In genomic region chr1:52170057-52170456, GRCm38 (mm10) we compare ENCODE assay signal across 8 mouse cellular contexts. TPM values are rescaled to one million over a fixed set of nuclear protein-coding genes. Genes with fewer than 3 reads are reported as not detected.
DNase-seq lines count a peak whose midpoint lies in the region; ATAC-seq and TF ChIP-seq lines count a peak whose summit lies in the region.

No protein-coding gene starts in this region.

- peaks cover 3% of the 10 kb centered on the region; the same call in 1 of the 2 replicates for H3K36me3 ChIP-seq in liver, embryonic 12.5 days
- no peaks in the 10 kb centered on the region for H3K36me3 ChIP-seq in stomach, embryonic 14.5 days (ENCODE audit: control insufficient read depth, insufficient read depth, low read length)

- ATAC-seq in liver, embryonic 12.5 days = peak; percentile 47; the same call in 1 of the 2 replicates
- 0 out of 2 replicates have a peak, but pooled peaks have one; percentile 49 for ATAC-seq in stomach, embryonic 14.5 days (ENCODE audit: insufficient number of reproducible peaks, insufficient read depth, low FRiP score, low read depth)

- 9% methylated on average over 3 of the region's 3 CpGs for WGBS in liver, embryonic 12.5 days (ENCODE audit: insufficient replicate concordance)
- 11% methylated on average over 3 of the region's 3 CpGs for WGBS in stomach, embryonic 14.5 days

- no peaks in the 10 kb centered on the region for H3K27me3 ChIP-seq in liver, embryonic 12.5 days (replicated peaks)
- no peaks in the 10 kb centered on the region for H3K27me3 ChIP-seq in stomach, embryonic 14.5 days (ENCODE audit: control insufficient read depth, insufficient read depth, low read length)

- TF ChIP-seq POLR2A in embryonic fibroblast, embryonic 13.5 days (IDR thresholded peaks at IDR 0.05; ENCODE audit: low read depth, low read length) = no peak

- H3K4me2 ChIP-seq in liver, embryonic 12.5 days = no peak overlapping the region
- no peak overlapping the region for H3K4me2 ChIP-seq in stomach, embryonic 14.5 days (replicated peaks; ENCODE audit: low read depth, low read length)

- TF ChIP-seq CTCF in embryonic fibroblast, embryonic 13.5 days (IDR thresholded peaks at IDR 0.05; ENCODE audit: borderline replicate concordance, insufficient read depth, low read length) = peak; percentile 30; the same call in 1 of the 2 replicates

- no peaks in the 10 kb centered on the region for H3K4me1 ChIP-seq in embryonic fibroblast, embryonic 13.5 days (ENCODE audit: control insufficient read depth, insufficient read depth, low read length)
- peaks cover 19% of the 10 kb centered on the region; the same call in 1 of the 2 replicates for H3K4me1 ChIP-seq in liver, embryonic 12.5 days
- H3K4me1 ChIP-seq in stomach, embryonic 14.5 days (ENCODE audit: control insufficient read depth, insufficient read depth, low read length) = peaks cover 4% of the 10 kb centered on the region; the same call in 1 of the 2 replicates

- no peak overlapping the region for H3K4me3 ChIP-seq in embryonic fibroblast, embryonic 13.5 days (ENCODE audit: insufficient read depth, low read length)
- no peak overlapping the region for H3K4me3 ChIP-seq in liver, embryonic 12.5 days
- H3K4me3 ChIP-seq in stomach, embryonic 14.5 days (ENCODE audit: low read depth, low read length) = no peak overlapping the region

- H3K9ac ChIP-seq in liver, embryonic 12.5 days = no peak overlapping the region
- no peak overlapping the region for H3K9ac ChIP-seq in stomach, embryonic 14.5 days (replicated peaks; ENCODE audit: low read depth, low read length)

- H3K9me3 ChIP-seq in liver, embryonic 12.5 days (replicated peaks) = no peaks in the 10 kb centered on the region
- H3K9me3 ChIP-seq in stomach, embryonic 14.5 days (ENCODE audit: control insufficient read depth, low read depth, low read length) = no peaks in the 10 kb centered on the region

- H3K27ac ChIP-seq in embryonic fibroblast, embryonic 13.5 days (ENCODE audit: insufficient read depth, low read length) = no peak overlapping the region
- no peak overlapping the region for H3K27ac ChIP-seq in liver, embryonic 12.5 days
- no peak overlapping the region for H3K27ac ChIP-seq in stomach, embryonic 14.5 days (ENCODE audit: low read length)

- peak; percentile 36 for DNase-seq in embryo, embryonic 10 days (ENCODE audit: low spot score)
- no peak for DNase-seq in embryo, embryonic 9.5 days (ENCODE audit: extremely low spot score)
- peak; percentile 25 to 61 for DNase-seq in spleen, postnatal 10 days (ENCODE audit: low spot score in 2 of 2)
- no peak for DNase-seq in spleen, postnatal 4 days (ENCODE audit: low spot score in 2 of 2)
- no peak for DNase-seq in right cerebral cortex, postnatal 36 days (ENCODE audit: low spot score in 2 of 2)

RNA-seq across cellular contexts. Expression of gene Stat1, which starts 50.8 kb away (rescaled TPM):
- polyA plus RNA-seq in embryonic fibroblast, embryonic 13.5 days (2011; ENCODE audit: insufficient read length, low read depth, missing spikeins) = 45.4 and 68.0 TPM in 2 replicates
- 15.2 and 17.0 TPM in 2 replicates for polyA plus RNA-seq in liver, embryonic 12.5 days (2016; fragmentation: Nextera tagmentation; extraction: Ambion mirVana)
- polyA plus RNA-seq in stomach, embryonic 14.5 days (2014; fragmentation: Nextera tagmentation; extraction: Ambion mirVana) = 20.9 and 21.7 TPM in 2 replicates

Comparison
In these comparisons a context has a peak if more than half of its experiments do, and no peak if none do; other contexts are left out.
1. DNase-seq: peak in embryo, embryonic 10 days (single experiment) and spleen, postnatal 10 days (2 of 2); none in embryo, embryonic 9.5 days (single experiment), spleen, postnatal 4 days (0 of 2) and right cerebral cortex, postnatal 36 days (0 of 2).